Mouse (Mus musculus) A20 (cell line): ENCODE results near the gene Alkbh7.

Experiments used
- DNase-seq: peaks from one replicate; pipeline ENCODE4 v3.0.0-alpha.2; 2011; ENCODE audit warnings: low read depth, low spot score

Alkbh7 gene

DNA sequence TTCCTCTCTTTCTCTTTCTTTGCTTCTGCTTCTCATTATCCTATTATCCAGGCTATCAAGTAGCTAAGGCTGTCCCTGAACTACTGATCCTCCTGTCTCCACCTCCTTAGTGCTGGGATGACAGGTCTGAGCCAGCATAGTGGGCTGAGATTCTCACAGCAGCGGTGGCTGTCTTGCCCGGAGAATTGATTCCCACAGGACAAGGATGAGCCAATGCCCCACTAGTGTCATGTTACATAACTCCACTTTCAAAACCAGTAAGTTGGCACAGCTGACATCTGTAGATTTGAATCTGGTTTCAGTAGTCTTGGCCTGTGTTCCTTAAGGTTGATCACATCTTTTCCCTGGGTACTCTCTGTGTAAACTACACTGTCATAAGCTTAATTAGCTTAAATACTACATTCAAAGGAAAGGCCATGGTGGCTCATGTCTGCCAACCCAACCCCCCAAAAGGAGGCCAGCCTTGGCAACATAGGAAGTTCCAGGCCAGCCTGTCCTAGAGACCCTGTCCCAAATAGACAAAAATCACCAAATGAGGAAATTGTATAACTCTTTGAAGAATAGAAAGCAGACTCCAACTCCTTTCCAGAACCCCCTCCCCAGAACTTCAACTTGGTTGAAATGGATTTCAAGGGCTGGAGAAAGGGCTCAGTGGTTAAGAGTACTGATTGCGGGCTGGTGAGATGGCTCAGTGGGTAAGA, 10.9 kb upstream of the Alkbh7 start:
- no peak for DNase-seq

DNA sequence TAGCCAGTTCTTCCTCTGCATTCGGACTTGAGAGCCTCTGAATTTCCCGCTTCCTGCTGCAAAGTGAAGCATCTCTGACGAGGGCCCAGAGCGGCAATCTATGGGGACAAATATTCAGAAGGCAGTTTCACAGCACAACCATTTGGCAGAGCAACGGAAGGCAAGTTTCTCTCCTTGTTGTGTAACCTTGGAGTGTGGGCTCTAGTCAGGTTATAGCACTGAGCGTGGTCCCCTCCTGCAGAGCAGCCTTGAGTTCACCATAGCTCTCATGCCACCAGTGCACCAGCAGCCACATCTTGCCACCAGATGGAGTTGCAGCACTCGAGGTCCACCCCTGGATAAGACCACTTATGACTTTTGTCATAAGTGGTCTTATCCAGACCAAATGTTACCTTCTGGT, 8.7 kb upstream of the Alkbh7 start:
- no peak for DNase-seq

DNA sequence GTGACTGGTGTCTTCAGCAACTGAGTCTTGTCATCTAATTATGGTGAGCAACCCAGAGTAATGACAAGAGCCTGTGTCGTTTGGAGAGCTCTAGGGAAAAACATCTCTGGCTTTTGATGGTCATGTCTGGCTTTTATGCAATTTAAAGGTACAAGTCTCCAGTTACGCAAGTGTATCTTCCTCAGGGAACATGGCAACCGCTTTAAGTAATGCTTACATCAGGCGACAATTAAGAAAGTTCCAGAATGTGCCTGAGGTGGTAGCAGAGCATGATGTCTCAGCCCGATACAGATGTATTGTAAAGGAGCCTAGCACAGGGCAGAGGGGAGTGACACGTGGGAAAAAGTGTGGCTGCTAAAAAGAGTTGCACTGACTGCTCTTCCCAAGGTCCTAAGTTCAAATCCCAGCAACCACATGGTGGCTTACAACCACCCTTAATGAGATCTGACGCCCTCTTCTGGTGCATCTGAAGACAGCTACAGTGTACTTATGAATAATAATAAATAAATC, 8.2 kb upstream of the Alkbh7 start:
- peak; percentile 26 for DNase-seq

DNA sequence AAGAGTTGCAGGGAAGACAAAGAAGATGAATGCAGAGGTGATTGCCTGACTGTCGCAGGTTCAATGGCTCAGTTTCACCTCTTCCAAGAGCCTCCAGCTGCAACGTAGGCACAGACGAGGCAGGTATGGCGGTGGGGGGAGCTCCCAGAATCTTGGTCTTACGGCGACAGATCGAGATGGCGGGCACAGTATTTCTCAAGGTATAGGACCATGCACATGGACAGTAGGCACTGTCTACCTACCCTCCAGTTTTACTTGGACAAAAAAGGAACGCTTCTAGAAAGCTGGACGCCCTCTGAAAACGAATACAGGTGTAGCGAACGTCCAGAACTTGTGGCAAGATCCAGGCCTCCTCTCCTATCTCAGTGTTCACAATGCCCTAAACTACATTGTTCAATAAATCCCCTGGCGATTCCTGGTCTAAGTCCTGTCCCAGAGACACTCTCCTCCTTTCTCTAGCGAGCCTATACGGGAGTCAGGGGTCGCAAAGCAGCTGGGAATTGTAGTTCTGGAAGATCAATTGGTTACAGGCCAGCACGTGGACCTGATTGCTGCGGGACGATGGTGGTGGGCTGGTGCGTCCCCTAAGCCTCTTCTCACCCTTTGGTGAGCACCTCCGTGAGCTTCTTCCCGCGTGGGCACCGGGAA, 7.5 kb upstream of the Alkbh7 start:
- no peak for DNase-seq

DNA sequence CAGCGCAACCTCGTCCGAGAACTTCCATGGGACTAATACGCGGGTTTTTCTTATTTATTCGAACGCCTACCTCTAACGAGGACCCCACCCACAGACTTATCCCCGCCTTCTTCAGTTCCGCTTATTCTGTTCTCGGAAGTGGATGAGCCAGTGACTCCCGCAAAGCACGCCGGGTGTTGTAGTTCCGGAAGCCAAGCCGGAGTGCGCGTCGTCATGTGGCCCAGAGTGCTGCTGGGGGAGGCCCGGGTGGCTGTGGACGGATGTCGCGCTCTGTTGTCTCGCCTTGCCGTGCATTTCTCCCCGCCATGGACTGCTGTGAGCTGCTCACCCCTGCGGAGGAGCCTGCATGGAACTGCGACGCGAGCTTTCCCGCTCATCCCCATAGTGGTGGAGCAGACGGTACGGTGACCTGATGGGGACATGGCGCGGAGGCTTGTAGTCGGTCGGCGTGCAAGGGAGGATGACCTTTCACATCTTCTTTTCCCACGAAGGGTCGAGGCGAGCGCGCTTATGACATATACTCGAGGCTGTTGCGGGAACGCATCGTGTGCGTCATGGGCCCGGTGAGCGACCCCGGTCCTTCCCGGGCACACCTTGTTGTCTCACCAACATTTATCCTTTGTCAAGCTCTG, 6.9 kb upstream of the Alkbh7 start, which contains the start of gene Clpp:
TSS of gene Clpp (plus strand) at position 191 of the 632 bp plus-strand sequence.
- DNase-seq: peak; percentile 98

DNA sequence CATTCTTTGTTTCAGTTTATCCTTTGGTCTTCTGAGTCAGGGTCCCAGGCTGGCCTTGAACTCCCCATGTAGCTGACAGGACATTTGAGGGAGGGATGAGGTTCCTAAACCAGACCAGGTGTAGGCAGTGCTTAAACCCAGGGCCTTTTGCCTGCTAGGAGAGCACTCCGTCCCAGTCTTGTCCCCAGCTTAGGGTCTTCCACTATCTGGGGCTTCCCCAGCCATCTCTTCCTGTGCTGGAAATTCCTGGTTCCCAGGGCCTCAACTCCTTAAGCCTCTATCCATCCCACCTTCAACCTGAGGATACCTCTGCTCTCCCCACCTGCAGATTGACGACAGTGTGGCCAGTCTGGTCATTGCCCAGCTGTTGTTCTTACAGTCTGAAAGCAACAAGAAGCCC, 6.2 kb upstream of the Alkbh7 start:
- DNase-seq: peak; percentile 19

DNA sequence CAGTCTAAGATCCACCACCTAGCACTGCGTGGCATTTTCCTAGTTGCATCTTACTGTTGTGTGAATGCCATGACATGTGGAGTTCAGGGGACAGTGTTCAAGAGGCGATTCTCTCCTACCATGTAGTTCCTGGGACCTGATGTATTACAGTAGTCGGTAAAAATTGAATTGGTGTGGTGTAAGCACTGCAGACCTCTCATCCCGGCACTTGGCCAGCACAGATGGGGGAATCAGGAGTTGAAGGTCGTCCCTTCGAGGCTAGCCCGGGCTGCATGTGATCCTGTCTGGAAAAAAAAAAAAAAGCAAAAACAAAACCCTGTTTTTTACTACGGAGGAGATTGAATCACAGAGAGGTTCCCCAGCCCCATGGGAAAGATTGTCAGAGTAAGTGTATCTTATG, 2.1 kb upstream of the Alkbh7 start:
- no peak for DNase-seq

DNA sequence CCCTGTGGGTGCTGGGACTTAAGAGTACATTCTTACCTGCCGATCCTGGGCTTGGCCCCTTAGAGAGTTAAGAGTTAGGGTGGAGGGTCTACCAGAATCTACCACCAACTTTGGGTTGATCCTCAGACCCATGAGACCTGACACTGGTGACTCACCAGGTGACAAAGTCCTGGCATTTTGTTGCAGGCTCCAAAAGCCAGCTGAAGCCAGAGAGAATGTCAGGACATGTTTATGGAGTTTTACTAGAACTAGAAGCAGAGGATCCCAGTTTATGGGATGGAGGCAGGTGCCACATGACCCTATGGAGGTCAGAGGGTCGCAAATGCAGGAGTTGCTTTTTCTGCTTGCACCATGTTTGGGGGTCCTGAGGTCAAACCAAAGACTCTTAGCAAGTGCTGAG, 633 bp upstream of the Alkbh7 start:
- DNase-seq: no peak

DNA sequence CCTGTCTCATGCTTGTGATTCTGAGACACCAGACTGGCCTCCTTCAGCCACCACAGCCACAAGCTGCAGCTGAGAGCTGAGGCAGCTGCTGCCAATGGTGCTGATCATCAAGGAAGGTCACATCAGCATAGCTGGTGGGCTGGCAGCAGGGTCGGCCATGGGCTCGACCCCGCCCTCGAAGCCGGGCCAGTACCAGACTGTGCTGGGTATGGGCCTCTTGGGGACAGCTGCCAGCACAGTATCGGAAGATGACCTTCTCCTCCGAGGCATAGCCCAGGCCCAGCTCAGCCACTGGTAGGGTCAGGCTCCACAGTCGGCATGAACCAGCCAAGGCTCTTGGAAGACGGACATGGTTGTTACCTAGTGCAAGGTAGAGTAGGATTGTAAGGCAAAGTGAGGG, 2.3 kb downstream of the Alkbh7 start:
- DNase-seq: no peak

DNA sequence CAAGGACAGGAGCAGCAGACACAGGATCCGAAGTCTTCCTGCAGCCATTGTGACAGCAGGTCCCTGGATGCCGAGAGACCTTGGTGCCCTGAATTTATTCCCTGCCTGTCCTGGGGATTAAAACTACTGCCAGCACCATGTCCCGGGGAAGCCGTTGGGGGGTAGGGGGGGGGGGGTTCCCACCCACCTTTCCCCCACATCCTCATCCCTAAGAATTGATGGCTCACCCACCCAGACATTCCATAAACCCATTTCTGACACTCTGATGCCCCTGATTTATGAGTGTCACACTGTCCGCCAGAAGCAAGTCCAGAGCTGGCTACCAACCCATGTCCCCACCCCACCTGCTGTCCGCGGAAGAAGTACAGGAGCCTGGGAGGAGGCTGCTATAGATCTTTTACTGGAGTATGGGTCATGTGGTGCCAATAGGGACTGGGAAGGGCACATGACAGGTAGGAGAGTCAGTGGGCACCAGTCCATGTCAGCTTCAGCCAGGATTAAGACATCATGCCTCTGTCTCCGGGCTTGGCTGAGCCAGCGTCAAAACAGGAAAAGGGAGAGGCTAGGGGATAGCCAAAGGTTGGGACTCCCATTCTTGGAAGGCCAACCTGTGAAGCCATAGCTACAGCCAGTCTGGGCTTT, 3.0 kb downstream of the Alkbh7 start, which contains the start of gene Pspn:
TSS of gene Pspn (minus strand) at position 51 of the 642 bp plus-strand sequence.
- DNase-seq: no peak

DNA sequence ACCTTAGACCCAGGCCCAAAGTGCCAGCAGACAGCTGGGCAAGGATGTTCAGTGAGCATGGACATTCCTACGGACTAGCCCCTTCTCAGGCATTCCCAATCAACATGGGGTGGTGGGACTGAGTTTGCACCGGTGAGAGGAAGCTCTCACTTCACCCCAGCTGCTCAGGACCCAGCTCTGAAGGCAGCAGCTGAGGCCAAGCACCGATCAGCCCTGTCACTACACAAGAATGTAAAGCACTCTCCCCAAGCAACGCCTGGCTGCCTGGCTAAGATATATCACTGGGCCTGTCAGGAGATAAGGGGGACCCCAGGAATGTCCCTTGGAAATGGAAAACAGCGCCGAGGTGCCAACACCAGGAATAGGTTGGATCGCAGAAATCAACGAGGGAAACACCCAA, 4.1 kb downstream of the Alkbh7 start:
- no peak for DNase-seq

DNA sequence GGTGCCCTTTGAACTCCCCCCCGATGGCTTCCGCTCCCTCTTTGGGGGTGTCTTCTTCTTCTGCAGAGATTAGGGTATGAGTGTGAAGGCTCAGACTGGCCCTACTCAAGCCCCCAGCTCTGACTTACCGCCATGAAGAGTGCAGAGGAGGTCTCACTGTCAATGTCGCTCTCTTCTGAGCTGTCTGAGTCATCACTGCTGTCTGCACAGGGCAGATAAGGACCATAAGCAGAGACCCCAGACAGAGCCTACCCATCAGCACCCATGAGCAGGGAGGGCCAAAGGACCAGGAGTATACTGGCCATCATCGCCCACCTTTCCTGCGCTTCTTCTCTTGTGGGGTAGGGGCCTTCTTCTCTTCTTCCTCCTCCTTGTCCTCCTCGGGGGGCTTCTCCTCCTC, 6.9 kb downstream of the Alkbh7 start:
- no peak for DNase-seq

DNA sequence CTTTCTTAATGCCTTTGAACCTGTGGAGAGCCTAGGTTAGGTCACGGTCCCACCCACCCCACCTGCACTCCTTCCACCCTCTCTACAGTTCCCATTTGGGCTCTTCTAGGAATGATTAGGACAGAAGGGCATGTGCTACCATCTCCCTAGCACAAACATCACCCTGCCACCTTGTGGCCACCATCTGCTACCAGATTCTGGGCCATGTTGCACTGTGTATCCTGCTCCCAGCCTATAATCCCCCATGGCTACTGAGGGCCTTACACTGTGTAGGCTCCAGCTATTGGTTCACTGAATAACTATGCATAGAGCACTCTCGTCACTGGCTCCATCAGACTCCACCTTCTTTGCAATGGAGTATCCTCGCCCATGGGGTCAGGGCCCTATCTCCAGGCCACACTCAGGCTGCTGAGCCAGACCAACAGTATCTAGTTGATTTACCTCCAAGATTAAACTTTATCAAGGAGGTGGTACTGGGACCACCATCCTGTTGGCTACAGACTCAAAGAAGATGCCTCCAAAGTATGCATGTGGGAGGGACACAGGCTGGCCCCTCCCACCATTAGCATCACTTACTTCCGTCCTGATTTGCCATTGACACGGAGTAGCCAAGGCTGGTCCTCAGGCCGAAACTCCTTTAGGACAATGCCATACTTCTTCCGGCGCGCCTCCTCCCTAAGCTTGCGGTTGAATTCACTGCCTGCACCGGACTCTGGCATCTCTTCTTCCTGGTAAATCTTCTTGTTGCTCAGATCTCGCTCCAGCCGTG, 10.2 kb downstream of the Alkbh7 start:
- no peak for DNase-seq

DNA sequence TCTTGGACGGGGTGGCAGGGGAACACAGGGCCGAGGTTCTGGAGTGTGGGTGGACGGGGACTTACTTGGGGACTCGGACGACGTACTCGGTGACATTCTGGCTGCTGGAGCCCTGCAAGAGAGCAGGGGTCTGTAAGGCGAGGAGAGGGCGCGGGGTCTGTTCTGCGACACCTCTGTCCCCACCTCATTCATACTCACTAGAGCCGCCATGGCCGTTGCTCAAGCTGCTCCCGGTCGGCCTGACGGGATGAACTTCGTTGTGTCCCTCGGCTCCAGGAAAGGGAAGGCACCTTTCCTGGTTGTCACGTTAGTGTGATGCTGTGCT, 13.7 kb downstream of the Alkbh7 start:
- no peak for DNase-seq

DNA sequence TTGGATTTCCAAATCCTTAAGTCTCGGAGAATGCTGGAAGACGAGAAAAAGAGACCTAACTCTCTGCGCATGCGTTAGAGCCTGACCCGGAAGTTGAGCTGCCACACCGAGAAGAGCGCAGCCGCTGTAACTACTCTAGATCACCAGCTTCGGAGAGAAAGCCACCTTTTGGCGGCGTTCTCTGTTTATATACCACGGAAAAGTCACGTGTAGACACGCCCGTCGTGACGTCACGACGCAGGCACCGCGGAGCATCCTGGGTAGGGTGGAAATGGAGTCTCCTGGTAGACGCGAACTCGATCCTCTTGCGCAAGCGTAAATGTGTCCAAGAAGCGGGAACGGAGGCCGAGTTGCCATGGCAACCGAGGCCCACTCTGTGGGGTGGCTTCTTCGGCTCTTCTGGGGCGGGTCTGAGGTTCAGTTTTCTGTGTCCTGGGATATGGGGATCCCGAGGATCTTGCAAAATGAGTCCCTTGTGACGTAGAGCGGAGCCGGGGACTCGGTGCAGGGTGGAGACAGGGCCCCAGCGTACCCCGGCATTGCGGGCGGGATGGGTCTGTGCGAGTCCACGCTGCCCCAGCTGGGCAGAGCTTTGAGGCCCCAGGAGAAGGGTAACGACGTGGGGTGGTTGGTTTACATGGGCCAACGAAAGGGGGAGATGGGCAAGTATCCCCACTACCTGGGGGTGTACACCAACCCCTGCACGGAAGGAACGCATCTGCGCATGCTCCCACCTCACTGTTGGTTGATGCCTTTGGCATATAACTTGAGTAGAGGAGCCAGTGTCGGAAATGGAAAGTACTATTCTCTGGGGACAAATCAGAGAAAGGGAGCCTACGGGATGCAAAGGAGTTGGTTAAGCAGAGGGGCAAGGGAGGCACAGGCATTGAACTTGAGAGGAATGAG, 14.3 kb downstream of the Alkbh7 start, which contains the start of the genes Gtf2f1 and Gm17949:
TSS of gene Gtf2f1 (minus strand) at position 53 of the 906 bp plus-strand sequence.
TSS of gene Gm17949 (plus strand) at position 234 of the 906 bp plus-strand sequence.
- DNase-seq: peak; percentile 100

DNA sequence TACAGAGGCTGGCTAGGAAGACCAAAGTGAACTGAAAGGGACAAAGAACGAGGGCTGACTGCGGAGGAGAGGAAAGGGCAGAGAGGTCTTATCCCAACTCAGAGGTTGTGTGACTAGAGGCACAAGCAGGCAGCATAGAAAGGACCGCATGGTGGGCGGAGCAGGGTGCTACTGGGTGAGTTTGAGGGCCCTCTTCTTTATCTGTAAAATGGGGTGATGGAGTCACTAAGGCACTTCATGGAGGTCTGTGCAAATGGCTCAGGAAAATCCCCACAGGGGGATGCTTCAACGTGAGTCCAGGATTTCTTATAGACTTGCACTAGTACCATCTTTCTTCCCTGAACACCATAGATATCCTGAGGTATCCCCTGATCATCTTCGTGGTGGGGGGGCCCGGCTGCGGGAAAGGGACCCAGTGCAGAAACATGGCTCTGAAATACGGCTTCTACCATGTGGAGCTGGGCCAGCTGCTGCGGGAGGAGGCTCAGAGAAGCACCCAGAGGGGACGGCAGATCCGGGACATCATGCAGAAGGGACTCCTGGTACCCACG, 15.2 kb downstream of the Alkbh7 start:
- DNase-seq: no peak

DNA sequence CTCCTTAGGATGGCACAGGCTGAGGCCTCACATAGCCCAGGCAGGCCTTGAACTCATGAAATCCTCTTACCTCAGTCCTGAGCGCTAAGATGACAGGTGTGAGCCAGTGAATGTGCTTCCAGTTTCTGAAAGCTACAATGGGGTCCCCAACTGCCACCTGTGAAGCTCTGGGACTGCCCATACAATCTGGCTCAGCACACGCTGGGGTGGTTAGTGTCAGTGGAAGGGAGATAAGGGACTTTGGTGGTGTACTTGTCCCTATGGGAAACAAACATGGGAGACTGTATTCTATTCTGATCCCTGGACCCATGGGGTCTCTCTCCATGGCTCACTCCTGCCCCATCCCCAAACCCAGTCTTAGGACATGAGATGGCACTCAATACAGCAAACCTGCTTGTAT, 22.6 kb downstream of the Alkbh7 start:
- DNase-seq: no peak

DNA sequence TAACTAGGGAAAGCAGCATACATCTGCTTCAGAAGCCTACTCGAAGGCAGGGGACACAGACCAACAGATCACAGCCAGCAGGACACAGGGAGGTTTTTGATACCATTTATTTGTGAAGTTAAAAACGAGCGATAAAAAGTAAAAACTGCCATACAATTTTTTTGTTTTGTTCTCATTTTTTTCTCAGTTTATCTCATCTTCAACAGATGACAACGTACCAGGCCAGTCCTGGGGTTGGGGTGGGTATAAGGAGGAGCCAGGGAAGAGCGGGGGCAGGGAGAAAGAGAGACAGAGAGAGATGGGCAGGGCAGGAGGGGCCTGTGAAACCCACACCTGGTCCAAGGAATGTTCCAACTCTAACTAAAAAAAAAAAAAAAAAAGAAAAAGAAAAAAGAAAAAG, 23.8 kb downstream of the Alkbh7 start:
- DNase-seq: no peak

DNA sequence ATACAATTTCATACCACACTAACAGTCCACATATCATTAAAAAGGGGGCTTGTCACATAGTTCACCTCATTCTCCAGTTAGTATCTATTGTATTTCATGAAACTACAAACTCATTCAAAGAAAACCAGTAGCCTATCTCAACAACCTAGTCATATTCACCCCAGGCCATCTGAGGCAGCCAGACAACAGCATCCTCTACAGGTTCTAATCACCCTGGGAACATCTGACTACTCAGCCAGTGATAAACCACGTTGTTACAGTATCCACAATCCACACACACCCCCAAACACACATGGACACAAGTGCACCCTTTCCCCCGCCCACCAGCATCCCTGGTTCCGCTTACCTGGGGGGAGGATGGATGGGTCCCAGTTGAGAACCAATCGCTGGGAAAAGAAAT, 30.3 kb downstream of the Alkbh7 start:
- no peak for DNase-seq

DNA sequence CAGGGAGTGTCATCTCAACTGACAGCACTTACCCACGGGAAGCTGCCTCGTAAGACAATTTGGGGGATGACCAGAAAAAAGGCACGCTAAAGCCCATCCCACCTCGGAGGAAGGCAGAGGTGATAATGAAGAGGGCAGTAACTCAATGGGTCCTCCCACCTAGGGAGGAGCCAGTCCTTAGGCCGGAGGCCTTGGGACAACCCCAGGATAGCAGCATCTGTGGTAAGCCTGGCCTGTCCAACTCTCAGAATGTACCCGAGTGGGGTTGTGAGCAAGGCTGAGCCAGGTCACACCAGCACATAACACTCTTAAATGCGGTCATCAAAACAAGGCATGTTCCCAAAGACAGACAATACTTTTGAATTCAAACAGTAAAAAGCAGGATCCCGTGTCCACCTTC, 32.6 kb downstream of the Alkbh7 start:
- no peak for DNase-seq
